Mouse (Mus musculus): Measurements from ENCODE around the gene Ttc13. TPM values are rescaled to one million over a fixed set of nuclear protein-coding genes. Genes with fewer than 3 reads are reported as not detected.

Gene Ttc13
- total and polyA plus RNA-seq, 2 experiments from 2014 or later, result 15.3 to 15.7 TPM

DNA sequence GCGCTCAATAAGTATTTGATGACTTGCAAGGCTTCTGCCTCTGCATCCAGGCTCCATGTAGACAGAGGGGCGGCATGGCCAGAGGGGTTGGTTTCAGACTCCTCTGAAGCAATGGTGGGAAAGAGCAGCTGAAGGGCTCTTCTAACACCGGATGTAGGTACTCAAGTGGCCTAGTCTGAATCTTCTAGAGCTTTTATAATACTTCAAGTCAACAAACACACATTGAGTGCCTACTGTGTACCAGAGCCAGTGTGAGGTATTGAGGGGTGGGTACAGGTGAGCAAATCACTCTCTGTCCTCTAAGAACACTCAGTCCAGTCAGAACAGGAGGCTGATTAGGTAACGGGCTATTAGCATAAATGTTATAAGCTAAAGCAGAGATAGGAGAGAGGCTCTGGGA, 30.1 kb downstream of the Ttc13 start:
- ATAC-seq (ENCODE audit: insufficient read depth, low read depth) (no peak), DNase-seq (ENCODE audit: low spot score) (no peak)
- 92% methylated on average over 4 of the region's 4 CpGs for WGBS
- TF ChIP-seq EP300 (IDR thresholded peaks at IDR 0.05; ENCODE audit: low read depth) (no peak), CTCF (IDR thresholded peaks at IDR 0.05; ENCODE audit: low read depth) (no peak)
- Histone ChIP-seq H3K4me2 (ENCODE audit: low read depth, low read length) (no peak overlapping the region), H3K9ac (replicated peaks; ENCODE audit: low read depth, low read length) (no peak overlapping the region), H3K4me3 (ENCODE audit: low read depth, low read length) (no peak overlapping the region), H3K4me1 (ENCODE audit: control insufficient read depth, insufficient read depth) (no peaks in the 10 kb centered on the region), H3K36me3 (replicated peaks; ENCODE audit: control insufficient read depth, insufficient read depth, low read length) (peaks cover 18% of the 10 kb centered on the region), H3K9me3 (replicated peaks; ENCODE audit: control insufficient read depth, low read length) (no peaks in the 10 kb centered on the region), H3K27me3 (ENCODE audit: control insufficient read depth, insufficient read depth, low read length) (no peaks in the 10 kb centered on the region), H3K27ac (ENCODE audit: low read depth) (no peak overlapping the region)

DNA sequence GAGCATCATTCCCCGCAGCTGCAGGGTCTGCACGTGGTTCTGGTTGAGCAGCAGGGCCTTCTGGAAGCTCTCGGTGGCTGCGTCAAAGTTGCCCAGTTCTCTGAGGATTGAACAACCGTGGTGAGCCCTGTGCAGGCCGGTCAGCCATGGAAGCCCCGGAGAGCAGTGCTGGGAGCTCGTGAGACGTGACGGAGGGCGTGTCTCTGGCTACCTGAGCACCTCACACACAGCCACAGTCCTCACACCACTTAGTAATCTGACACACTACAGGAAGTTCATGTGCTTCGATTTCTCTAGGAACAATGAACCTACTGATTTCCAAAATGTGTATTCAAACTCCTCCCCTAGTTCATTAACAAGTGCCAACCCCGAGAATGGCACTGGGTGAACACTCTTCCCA, 32.9 kb downstream of the Ttc13 start:
- Histone ChIP-seq H3K4me3 (ENCODE audit: low read depth, low read length) (no peak overlapping the region), H3K27ac (ENCODE audit: low read depth) (no peak overlapping the region), H3K4me1 (ENCODE audit: control insufficient read depth, insufficient read depth) (no peaks in the 10 kb centered on the region), H3K4me2 (ENCODE audit: low read depth, low read length) (no peak overlapping the region), H3K27me3 (ENCODE audit: control insufficient read depth, insufficient read depth, low read length) (no peaks in the 10 kb centered on the region), H3K9me3 (replicated peaks; ENCODE audit: control insufficient read depth, low read length) (no peaks in the 10 kb centered on the region), H3K9ac (replicated peaks; ENCODE audit: low read depth, low read length) (no peak overlapping the region), H3K36me3 (replicated peaks; ENCODE audit: control insufficient read depth, insufficient read depth, low read length) (peaks cover 34% of the 10 kb centered on the region)
- no peak for ATAC-seq (ENCODE audit: insufficient read depth, low read depth)
- TF ChIP-seq EP300 (IDR thresholded peaks at IDR 0.05; ENCODE audit: low read depth), result no peak
- no peak for TF ChIP-seq CTCF (IDR thresholded peaks at IDR 0.05; ENCODE audit: low read depth)
- WGBS, result 86% methylated on average over 13 of the region's 13 CpGs
- DNase-seq (ENCODE audit: low spot score), result no peak

DNA sequence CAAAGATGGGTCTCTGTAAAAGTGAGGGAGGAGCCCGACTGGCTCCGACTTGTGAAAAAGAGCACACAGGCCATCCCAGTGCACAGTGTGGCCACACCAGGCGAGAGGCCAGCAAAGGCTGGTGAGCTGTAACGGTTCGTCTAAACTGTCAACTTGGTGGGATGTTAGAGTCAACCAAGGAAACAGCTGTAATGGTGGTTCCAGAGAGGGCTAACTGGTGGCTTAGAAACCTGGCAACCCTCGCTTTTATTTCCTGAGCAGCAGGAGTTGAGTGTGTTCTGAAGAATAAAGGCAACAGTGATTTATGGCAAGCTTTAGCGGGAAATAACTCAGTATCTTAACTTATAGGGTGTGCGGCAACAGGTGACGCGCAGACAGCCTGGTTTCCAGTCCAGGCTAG, 39.6 kb downstream of the Ttc13 start:
- TF ChIP-seq CTCF (IDR thresholded peaks at IDR 0.05; ENCODE audit: low read depth) (no peak), EP300 (IDR thresholded peaks at IDR 0.05; ENCODE audit: low read depth) (no peak)
- ATAC-seq (ENCODE audit: insufficient read depth, low read depth), result no peak
- peaks cover 55% of the 10 kb centered on the region for H3K36me3 ChIP-seq (replicated peaks; ENCODE audit: control insufficient read depth, insufficient read depth, low read length)
- 90% methylated on average over 10 of the region's 10 CpGs for WGBS
- H3K9ac ChIP-seq (replicated peaks; ENCODE audit: low read depth, low read length), result no peak overlapping the region
- no peak overlapping the region for H3K4me2 ChIP-seq (ENCODE audit: low read depth, low read length)
- no peak overlapping the region for H3K4me3 ChIP-seq (ENCODE audit: low read depth, low read length)
- no peaks in the 10 kb centered on the region for H3K27me3 ChIP-seq (ENCODE audit: control insufficient read depth, insufficient read depth, low read length)
- H3K9me3 ChIP-seq (replicated peaks; ENCODE audit: control insufficient read depth, low read length), result no peaks in the 10 kb centered on the region
- H3K4me1 ChIP-seq (ENCODE audit: control insufficient read depth, insufficient read depth), result no peaks in the 10 kb centered on the region
- DNase-seq (ENCODE audit: low spot score), result no peak
- H3K27ac ChIP-seq (ENCODE audit: low read depth), result no peak overlapping the region

DNA sequence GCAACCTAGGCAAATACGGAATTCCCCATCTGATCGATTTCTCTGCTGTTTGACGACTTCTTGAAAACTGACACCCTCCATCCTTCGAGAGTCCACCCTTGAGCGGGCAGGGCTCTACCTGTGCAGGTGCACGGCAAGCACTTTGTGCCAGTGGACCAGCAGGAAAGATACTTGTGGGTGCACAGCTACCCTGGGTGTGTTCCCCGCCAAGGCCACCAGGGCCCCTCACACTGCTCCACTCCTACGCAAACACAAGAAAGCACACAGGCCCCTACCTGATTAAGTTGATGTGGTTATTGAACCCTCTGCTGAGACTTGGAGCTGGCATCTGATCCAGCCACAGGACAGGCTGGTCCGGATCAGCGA, 40.0 kb downstream of the Ttc13 start:
- Histone ChIP-seq H3K36me3 (replicated peaks; ENCODE audit: control insufficient read depth, insufficient read depth, low read length) (peaks cover 55% of the 10 kb centered on the region), H3K9me3 (replicated peaks; ENCODE audit: control insufficient read depth, low read length) (no peaks in the 10 kb centered on the region), H3K4me1 (ENCODE audit: control insufficient read depth, insufficient read depth) (no peaks in the 10 kb centered on the region), H3K9ac (replicated peaks; ENCODE audit: low read depth, low read length) (no peak overlapping the region), H3K27ac (ENCODE audit: low read depth) (no peak overlapping the region), H3K4me2 (ENCODE audit: low read depth, low read length) (no peak overlapping the region), H3K4me3 (ENCODE audit: low read depth, low read length) (no peak overlapping the region), H3K27me3 (ENCODE audit: control insufficient read depth, insufficient read depth, low read length) (no peaks in the 10 kb centered on the region)
- WGBS, result 86% methylated on average over 10 of the region's 10 CpGs
- DNase-seq (ENCODE audit: low spot score), result no peak
- no peak for ATAC-seq (ENCODE audit: insufficient read depth, low read depth)
- no peak for TF ChIP-seq EP300 (IDR thresholded peaks at IDR 0.05; ENCODE audit: low read depth)
- no peak for TF ChIP-seq CTCF (IDR thresholded peaks at IDR 0.05; ENCODE audit: low read depth)

DNA sequence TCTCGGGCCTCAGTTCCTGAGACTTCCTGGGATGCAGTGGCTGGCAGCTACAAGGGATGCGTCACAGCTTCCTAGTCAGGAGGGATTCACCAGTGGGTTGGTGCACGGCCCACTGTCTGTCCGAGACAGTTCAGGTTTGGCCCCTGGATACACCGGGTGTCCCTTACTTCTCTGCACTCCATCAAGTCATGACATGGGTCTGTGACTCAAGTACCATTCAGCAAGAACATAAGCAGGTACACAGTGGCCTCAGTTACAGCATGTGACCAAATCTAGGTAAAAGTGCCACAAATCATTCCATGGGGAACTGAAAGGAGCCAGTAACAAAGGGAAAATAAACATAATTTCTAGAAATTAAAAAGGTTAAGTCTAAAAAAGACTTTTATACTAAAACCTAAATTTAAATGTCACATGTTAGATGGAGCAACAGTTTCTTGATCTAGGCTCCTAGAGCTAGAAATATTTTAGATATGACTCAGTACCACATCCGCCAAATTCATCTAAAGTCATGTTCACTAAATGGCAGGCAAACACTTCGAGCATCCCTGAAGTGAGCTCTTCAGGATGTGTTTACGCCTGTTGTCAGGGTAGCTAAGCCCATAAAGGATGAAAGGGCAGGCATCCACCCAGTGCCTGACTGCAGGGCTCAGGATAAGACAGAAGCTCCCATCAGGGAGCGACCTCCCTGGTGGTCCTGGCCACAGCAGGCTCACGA, 40.5 kb downstream of the Ttc13 start:
- no peak for TF ChIP-seq EP300 (IDR thresholded peaks at IDR 0.05; ENCODE audit: low read depth)
- TF ChIP-seq CTCF (IDR thresholded peaks at IDR 0.05; ENCODE audit: low read depth), result no peak
- Histone ChIP-seq H3K36me3 (replicated peaks; ENCODE audit: control insufficient read depth, insufficient read depth, low read length) (peaks cover 51% of the 10 kb centered on the region), H3K9me3 (replicated peaks; ENCODE audit: control insufficient read depth, low read length) (no peaks in the 10 kb centered on the region), H3K4me1 (ENCODE audit: control insufficient read depth, insufficient read depth) (no peaks in the 10 kb centered on the region), H3K9ac (replicated peaks; ENCODE audit: low read depth, low read length) (no peak overlapping the region), H3K27ac (ENCODE audit: low read depth) (no peak overlapping the region), H3K27me3 (ENCODE audit: control insufficient read depth, insufficient read depth, low read length) (no peaks in the 10 kb centered on the region), H3K4me2 (ENCODE audit: low read depth, low read length) (no peak overlapping the region), H3K4me3 (ENCODE audit: low read depth, low read length) (no peak overlapping the region)
- 80% methylated on average over 10 of the region's 10 CpGs for WGBS
- DNase-seq (ENCODE audit: low spot score), result no peak
- ATAC-seq (ENCODE audit: insufficient read depth, low read depth), result no peak

DNA sequence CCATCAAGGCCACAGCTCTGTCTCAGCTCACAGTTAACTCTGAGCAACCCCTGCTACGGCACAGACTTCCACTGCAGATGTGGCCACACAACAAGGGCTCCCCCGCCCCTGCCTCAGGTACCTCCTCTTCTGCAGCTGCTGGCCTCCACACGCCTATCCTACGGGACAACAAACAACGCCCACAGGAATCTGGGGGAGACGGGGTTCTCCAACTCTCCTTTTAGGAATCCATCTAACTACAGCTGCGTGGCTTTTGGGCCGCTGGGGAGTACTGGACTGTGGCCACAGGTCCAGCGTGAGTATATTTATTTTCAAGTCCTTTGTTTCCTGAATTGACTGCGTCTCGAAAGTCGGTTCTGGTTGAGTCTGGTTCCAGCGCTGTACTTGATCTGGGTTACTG, 43.5 kb downstream of the Ttc13 start:
- Histone ChIP-seq H3K9me3 (replicated peaks; ENCODE audit: control insufficient read depth, low read length) (no peaks in the 10 kb centered on the region), H3K9ac (replicated peaks; ENCODE audit: low read depth, low read length) (no peak overlapping the region), H3K4me2 (ENCODE audit: low read depth, low read length) (no peak overlapping the region), H3K27me3 (ENCODE audit: control insufficient read depth, insufficient read depth, low read length) (no peaks in the 10 kb centered on the region), H3K27ac (ENCODE audit: low read depth) (no peak overlapping the region), H3K36me3 (replicated peaks; ENCODE audit: control insufficient read depth, insufficient read depth, low read length) (peaks cover 36% of the 10 kb centered on the region), H3K4me3 (ENCODE audit: low read depth, low read length) (no peak overlapping the region), H3K4me1 (ENCODE audit: control insufficient read depth, insufficient read depth) (no peaks in the 10 kb centered on the region)
- WGBS, result 90% methylated on average over 13 of the region's 13 CpGs
- TF ChIP-seq CTCF (IDR thresholded peaks at IDR 0.05; ENCODE audit: low read depth) (no peak), EP300 (IDR thresholded peaks at IDR 0.05; ENCODE audit: low read depth) (no peak)
- ATAC-seq (ENCODE audit: insufficient read depth, low read depth) (no peak), DNase-seq (ENCODE audit: low spot score) (no peak)
